Mouse (Mus musculus): ENCODE data around the gene Parp9. TPM values are rescaled to one million over a fixed set of nuclear protein-coding genes. Genes with fewer than 3 reads are reported as not detected.
"Not testable (repeated sequence)": the region's sequence is repeated elsewhere in the genome, so short reads cannot be mapped to it uniquely, and the experiment has no call there.

Parp9 gene
- total RNA-seq, 2 experiments from 2014 or later = 1.7 to 2.9 TPM

DNA sequence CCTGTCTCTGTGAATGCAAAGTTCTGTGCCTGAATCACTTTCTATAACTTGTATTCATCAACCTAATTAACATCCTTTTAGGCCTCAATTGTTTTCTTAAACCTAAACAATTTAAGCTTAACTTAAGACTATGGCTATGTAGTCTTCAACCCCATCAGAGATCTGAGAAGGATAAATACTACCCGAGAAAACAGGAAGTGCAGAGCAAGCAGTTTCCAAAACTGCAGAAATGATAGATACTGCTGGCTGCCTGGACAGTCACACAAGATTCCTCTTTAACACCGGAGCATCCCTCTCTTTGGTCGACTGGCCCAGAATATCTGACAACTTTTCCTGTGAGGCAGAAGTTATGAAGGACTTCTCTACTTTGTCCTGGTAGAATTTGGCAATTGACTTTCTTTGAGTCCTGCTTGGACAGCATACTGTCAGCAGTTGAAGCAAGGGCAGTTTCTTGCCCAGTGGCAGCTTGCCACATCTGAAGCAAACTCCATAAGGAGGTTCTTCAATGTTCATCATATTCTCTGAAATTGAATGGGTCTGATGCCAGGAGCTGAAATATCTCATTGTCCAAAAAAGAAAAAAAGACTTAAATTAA, 15.9 kb upstream of the Parp9 start:
- intact Hi-C loops (cut with DNase I) = no loop called here
- no peak for DNase-seq (ENCODE audit: extremely low spot score in 1 of 2, low spot score in 2 of 2)

- intact Hi-C loops (cut with DNase I) = no loop called here
- no peak for DNase-seq (ENCODE audit: extremely low spot score in 1 of 2, low spot score in 2 of 2)
Measured at GRCm38 (mm10) chr16:35923546-35924198, 14.6 kb upstream of the Parp9 start.

- intact Hi-C loops (cut with DNase I) = no loop called here
- no peak for DNase-seq (ENCODE audit: extremely low spot score in 1 of 2, low spot score in 2 of 2)
Measured at GRCm38 (mm10) chr16:35924341-35924740, 13.9 kb upstream of the Parp9 start.

GRCm38 (mm10) chr16:35932179-35933055, 5.9 kb upstream of the Parp9 start:
- intact Hi-C loops (cut with DNase I) = no loop called here
- DNase-seq (ENCODE audit: extremely low spot score in 1 of 2, low spot score in 2 of 2) = no peak

DNA sequence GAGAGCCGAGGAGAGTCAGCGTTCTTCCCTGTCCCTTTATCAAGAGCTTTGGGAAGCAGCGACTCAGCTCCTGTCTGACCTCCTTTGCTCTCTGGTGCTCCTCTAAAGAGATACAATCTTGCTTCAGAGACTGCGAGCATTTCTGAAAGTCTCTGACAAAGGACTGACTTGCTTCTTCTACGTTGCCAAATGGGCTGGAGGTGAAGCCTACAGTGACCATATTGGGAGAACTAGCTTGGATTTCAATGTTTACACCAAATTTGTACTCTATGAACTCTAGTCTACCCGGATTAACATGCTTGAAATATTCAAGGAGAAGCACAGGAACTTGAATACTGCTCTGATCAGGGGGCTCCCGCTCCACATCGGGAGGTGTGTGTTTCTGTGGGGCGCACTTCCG, 5.1 kb upstream of the Parp9 start:
- DNase-seq (ENCODE audit: extremely low spot score in 1 of 2, low spot score in 2 of 2) = no peak
- intact Hi-C loops (cut with DNase I) = no loop called here

- intact Hi-C loops (cut with DNase I) = loop anchor here (5.0 kb wide), 1 partner anchor 67 kb away; the partner anchor contains the start of gene Parp14
- DNase-seq (ENCODE audit: extremely low spot score in 1 of 2, low spot score in 2 of 2) = no peak
Measured at GRCm38 (mm10) chr16:35939261-35939660, 991 bp downstream of the Parp9 start.

- intact Hi-C loops (cut with DNase I) = loop anchor here (5.0 kb wide), 1 partner anchor 67 kb away; the partner anchor contains the start of gene Parp14
- DNase-seq (ENCODE audit: extremely low spot score in 1 of 2, low spot score in 2 of 2) = peak; percentile 54 to 87
Measured at GRCm38 (mm10) chr16:35939690-35940089, 1.4 kb downstream of the Parp9 start.

- intact Hi-C loops (cut with DNase I) = no loop called here
- no peak for DNase-seq (ENCODE audit: extremely low spot score in 1 of 2, low spot score in 2 of 2)
Measured at GRCm38 (mm10) chr16:35941382-35941781, 3.1 kb downstream of the Parp9 start.

DNA sequence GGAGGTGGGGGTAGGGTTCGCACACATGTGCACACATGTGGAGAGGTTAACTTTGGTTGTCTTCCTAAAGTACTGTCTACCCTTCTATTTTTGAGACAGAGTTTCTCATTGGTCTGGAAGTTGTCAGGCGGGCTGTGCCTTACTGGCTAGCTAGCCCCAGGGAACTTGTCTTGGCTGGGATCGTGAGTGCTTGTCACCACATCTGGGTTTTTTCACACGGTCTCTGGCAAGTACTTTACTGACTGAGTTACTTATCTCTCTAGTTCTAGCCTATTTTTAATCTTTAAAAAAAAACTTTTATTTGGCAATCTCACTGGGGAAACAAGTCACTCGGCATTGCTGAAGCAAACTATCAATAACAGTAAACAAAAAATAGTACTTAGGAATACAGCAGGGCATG, 11.0 kb downstream of the Parp9 start:
- intact Hi-C loops (cut with DNase I) = no loop called here
- no peak for DNase-seq (ENCODE audit: extremely low spot score in 1 of 2, low spot score in 2 of 2)

GRCm38 (mm10) chr16:35951216-35951615, 12.9 kb downstream of the Parp9 start:
- no peak for DNase-seq (ENCODE audit: extremely low spot score in 1 of 2, low spot score in 2 of 2)

DNA sequence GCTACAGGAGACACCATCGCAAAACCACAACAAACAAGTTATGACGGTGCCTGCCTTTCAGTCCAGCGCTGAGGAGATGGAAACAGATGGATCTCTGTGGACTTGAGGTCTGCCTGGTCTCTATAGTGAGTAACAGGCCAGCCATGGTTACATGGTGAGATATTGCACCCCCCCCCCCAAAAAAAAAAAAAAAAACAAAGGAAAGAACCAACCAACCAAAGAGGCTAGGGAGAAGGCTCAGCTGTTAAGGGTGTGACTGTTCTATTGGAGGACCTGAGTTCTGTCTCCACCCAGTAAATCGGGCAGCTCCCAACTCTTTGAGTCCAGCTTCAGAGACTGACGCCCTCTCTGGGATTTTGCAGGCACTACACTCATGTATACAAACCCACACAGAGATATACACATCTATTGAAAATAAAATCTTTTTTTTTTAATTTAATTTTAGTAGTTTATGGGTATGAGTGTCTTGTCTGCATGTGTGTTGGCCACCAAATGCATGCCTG, 14.4 kb downstream of the Parp9 start:
- intact Hi-C loops (cut with DNase I) = no loop called here
- DNase-seq (ENCODE audit: extremely low spot score in 1 of 2, low spot score in 2 of 2) = no peak

More at GRCm38 (mm10) chr16:35951216-35951615, 12.9 kb downstream of the Parp9 start:
- intact Hi-C loops (cut with DNase I) = no loop called here

GRCm38 (mm10) chr16:35965991-35966390, 27.7 kb downstream of the Parp9 start:
- DNase-seq (ENCODE audit: extremely low spot score in 1 of 2, low spot score in 2 of 2); intact Hi-C loops (cut with DNase I): not testable (repeated sequence)

GRCm38 (mm10) chr16:35966411-35967115, 28.3 kb downstream of the Parp9 start:
- no peak for DNase-seq (ENCODE audit: extremely low spot score in 1 of 2, low spot score in 2 of 2)
- intact Hi-C loops (cut with DNase I) = no loop called here

GRCm38 (mm10) chr16:35967319-35967718, 29.0 kb downstream of the Parp9 start:
- intact Hi-C loops (cut with DNase I) = no loop called here
- no peak for DNase-seq (ENCODE audit: extremely low spot score in 1 of 2, low spot score in 2 of 2)

DNA sequence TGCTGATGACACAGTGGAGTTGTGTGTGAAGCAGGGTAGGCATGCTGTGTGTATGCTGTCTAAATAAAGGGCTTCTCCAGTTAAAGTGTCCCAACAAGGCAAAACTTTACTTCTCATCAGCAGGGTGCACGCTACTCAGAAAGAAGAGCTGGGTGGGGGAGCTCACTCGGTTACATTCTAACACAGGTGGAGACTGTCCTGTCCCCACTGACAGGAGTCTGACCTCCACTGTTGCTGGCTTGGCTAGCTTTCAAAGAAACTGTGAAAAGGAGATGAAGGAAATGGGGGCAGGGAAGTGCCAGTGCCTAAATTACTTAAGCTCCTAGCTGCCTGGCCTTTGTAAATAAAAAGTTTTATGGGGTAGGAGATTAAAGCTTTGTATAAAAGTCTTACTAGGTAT, 29.9 kb downstream of the Parp9 start:
- DNase-seq (ENCODE audit: extremely low spot score in 1 of 2, low spot score in 2 of 2) = no peak
- intact Hi-C loops (cut with DNase I) = no loop called here

DNA sequence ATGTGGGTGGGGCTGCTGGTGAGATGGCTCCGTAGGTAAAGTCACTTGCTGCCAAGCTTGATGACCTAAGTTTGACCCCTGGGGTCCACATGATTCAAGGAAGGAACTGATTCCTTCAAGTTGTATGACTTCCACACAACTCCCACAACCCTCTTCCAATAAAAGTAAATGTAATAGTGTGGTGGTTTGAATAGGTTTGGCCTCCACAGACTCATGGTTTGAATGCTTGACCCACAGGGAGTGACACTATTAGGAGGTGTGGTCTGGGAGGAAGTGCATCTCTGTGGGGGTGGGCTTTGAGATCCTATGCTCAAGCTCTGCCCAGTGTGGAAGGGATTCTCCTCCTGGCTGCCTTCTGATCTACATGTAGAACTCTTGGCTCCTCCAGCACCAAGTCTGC, 35.8 kb downstream of the Parp9 start:
- no peak for DNase-seq (ENCODE audit: extremely low spot score in 1 of 2, low spot score in 2 of 2)
- intact Hi-C loops (cut with DNase I) = no loop called here

DNA sequence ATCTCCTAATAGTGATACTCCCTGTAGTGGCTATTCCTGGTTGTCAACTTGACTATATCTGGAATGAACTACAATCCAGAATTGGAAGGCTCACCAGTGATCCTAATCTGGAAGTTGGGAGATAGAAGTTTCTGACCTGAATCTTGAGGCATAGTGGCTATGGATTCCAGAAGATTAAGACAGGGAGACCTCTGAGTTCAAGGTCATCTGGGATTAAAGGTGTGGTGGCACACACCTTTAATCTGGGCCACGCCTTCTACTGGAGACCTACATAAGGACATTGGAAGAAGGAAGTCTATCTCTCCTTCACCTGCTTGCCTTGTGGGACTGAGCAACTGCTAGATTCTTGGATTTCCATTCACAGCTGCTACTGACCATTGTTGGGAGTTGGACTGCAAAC, 40.2 kb downstream of the Parp9 start, which contains the start of gene Kpna1:
Kpna1 (plus strand) TSS at position 301 of the 400 bp plus-strand sequence.
- DNase-seq (ENCODE audit: extremely low spot score in 1 of 2, low spot score in 2 of 2); intact Hi-C loops (cut with DNase I): not testable (repeated sequence)

GRCm38 (mm10) chr16:35981363-35981821, 43.1 kb downstream of the Parp9 start:
- peak; percentile 100 for DNase-seq (ENCODE audit: extremely low spot score in 1 of 2, low spot score in 2 of 2)
- intact Hi-C loops (cut with DNase I) = no loop called here

GRCm38 (mm10) chr16:35982506-35982901, 44.2 kb downstream of the Parp9 start:
- no peak for DNase-seq (ENCODE audit: extremely low spot score in 1 of 2, low spot score in 2 of 2)
- intact Hi-C loops (cut with DNase I) = no loop called here

Measured in left cerebral cortex, postnatal 10 days (tissue).